Mouse (Mus musculus) heart, adult 2 months (tissue): ENCODE results near the gene Srgap3.

ENCODE experiments used
- CTCF ChIP-seq: fragments of 200-600 bp; IDR thresholded peaks from 2 replicates; pipeline ENCODE4 v1.8.1; 2022; ENCODE audit warnings: antibody characterized with exemption, mild to moderate bottlenecking, moderate library complexity
- EP300 ChIP-seq: fragments of 200-500 bp; IDR thresholded peaks from 2 replicates; pipeline ENCODE4 v1.6.1; 2011; ENCODE audit warnings: low read depth, low read length, control low read depth; ENCODE audit not compliant: insufficient read depth
- POLR2A ChIP-seq: fragments of 200-500 bp; IDR thresholded peaks from 2 replicates; pipeline ENCODE4 v1.6.1; 2011; ENCODE audit warnings: mild to moderate bottlenecking, low read depth, low read length, control low read depth; ENCODE audit not compliant: insufficient read depth

DNA sequence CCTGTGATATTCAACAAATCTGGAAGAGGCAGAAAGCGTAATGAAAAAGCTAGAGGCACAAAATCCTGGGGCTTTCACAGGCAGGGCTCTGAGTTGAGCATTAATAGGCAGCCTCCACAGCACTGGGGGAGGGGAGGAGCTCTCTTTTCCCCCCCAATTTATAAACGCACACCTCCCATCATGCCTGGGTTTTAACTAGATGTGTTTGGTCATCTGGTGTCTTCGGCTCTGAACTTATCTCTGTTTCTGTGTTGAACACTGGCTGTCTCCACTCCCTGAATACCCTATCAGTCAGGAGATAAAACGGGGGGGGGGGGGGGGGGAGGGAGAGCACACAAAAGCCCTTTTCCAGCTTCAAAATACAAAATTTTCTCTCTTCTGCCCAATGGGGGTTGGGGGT is 44.3 kb downstream of the Srgap3 start:
- TF ChIP-seq CTCF (no peak), POLR2A (no peak), EP300 (no peak)
